Mouse (Mus musculus) heart, adult 2 months (tissue): ENCODE data around the gene Lrrc75b. TPM values are rescaled to one million over a fixed set of nuclear protein-coding genes. Genes with fewer than 3 reads are reported as not detected.

Experiments
- DNase-seq, 2 experiments: peaks; one replicate each; pipeline ENCODE4 v3.0.0; 2021
- H3K27ac ChIP-seq: fragments of 200-600 bp; 2 replicates; pipeline ENCODE4 v1.8.1; 2022
- H3K27me3 ChIP-seq: fragments of 200-500 bp; 2 replicates; pipeline ENCODE4 v1.6.1; 2012; ENCODE audit warnings: mild to moderate bottlenecking, low read length, inconsistent platforms, mixed read lengths; ENCODE audit not compliant: control insufficient read depth, insufficient read depth
- H3K36me3 ChIP-seq: fragments of 200-500 bp; 2 replicates; pipeline ENCODE4 v1.6.1; 2012; ENCODE audit warnings: low read length, inconsistent platforms; ENCODE audit not compliant: control insufficient read depth, insufficient read depth
- H3K4me1 ChIP-seq: fragments of 200-500 bp; 2 replicates; pipeline ENCODE4 v1.6.1; 2011; ENCODE audit warnings: low read length; ENCODE audit not compliant: control insufficient read depth, insufficient read depth
- H3K4me3 ChIP-seq: fragments of 200-600 bp; 2 replicates; pipeline ENCODE4 v1.8.1; 2022
- H3K79me2 ChIP-seq: fragments of 200-500 bp; replicated peaks from 2 replicates; pipeline ENCODE4 v1.6.1; 2012; ENCODE audit warnings: mild to moderate bottlenecking, inconsistent platforms, low read length, moderate library complexity, mixed read lengths; ENCODE audit not compliant: control insufficient read depth, insufficient read depth
- H3K9ac ChIP-seq: fragments of 200-500 bp; 2 replicates; pipeline ENCODE4 v1.6.1; 2012; ENCODE audit warnings: low read depth, mild to moderate bottlenecking, control low read depth, inconsistent platforms, low read length, mixed read lengths
- CTCF ChIP-seq: fragments of 200-600 bp; IDR thresholded peaks from 2 replicates; pipeline ENCODE4 v1.8.1; 2022; ENCODE audit warnings: antibody characterized with exemption, mild to moderate bottlenecking, moderate library complexity
- EP300 ChIP-seq: fragments of 200-500 bp; IDR thresholded peaks from 2 replicates; pipeline ENCODE4 v1.6.1; 2011; ENCODE audit warnings: low read depth, low read length, control low read depth; ENCODE audit not compliant: insufficient read depth
- POLR2A ChIP-seq: fragments of 200-500 bp; IDR thresholded peaks from 2 replicates; pipeline ENCODE4 v1.6.1; 2011; ENCODE audit warnings: mild to moderate bottlenecking, low read depth, low read length, control low read depth; ENCODE audit not compliant: insufficient read depth
- WGBS: fragments of 180-500 bp; shearing (Covaris S2); methylation state at CpG from one replicate; pipeline ENCODE4 v1.1.7; 2018; 5-methylcytosine and 5-hydroxymethylcytosine counted together
- intact Hi-C: fragments of 180-260 bp; cut with DNase I; formaldehyde crosslinking; loops from one replicate; pipeline ENCODE4 v1.15.1; 2025
- polyA plus RNA-seq: library from polyadenylated mRNA; depleted of rRNA; stranded (reverse); fragments of >200 nt; gene quantifications from 2 replicates; pipeline ENCODE4 v1.2.3, GENCODE M21; 2012
- total RNA-seq, 2 experiments: library from RNA; stranded (reverse); gene quantifications; 2 replicates each; pipeline ENCODE4 v1.2.3; 2021

The Lrrc75b gene
- total and polyA plus RNA-seq, 3 experiments: 0.66 to 1.00 (median 0.84) TPM

- intact Hi-C loops: no loop called here
- Histone ChIP-seq H3K27ac (no peak overlapping the region), H3K4me1 (no peaks in the 10 kb centered on the region), H3K4me3 (no peak overlapping the region), H3K36me3 (no peaks in the 10 kb centered on the region), H3K9ac (no peak overlapping the region), H3K79me2 (no peaks in the 10 kb centered on the region; the same call in 1 of the 2 replicates), H3K27me3 (no peaks in the 10 kb centered on the region)
- no peak for DNase-seq
- no peak for TF ChIP-seq POLR2A
- TF ChIP-seq CTCF: no peak
- TF ChIP-seq EP300: no peak
- WGBS: 79% methylated on average over 7 of the region's 7 CpGs
Measured at GRCm38 (mm10) chr10:75565906-75566305, 5.8 kb upstream of the Lrrc75b start.

GRCm38 (mm10) chr10:75565436-75565835 is 5.3 kb upstream of the Lrrc75b start:
- 49% methylated on average over 6 of the region's 6 CpGs for WGBS
- TF ChIP-seq POLR2A (no peak), CTCF (no peak), EP300 (no peak)
- no peak overlapping the region for H3K9ac ChIP-seq
- H3K36me3 ChIP-seq: no peaks in the 10 kb centered on the region
- H3K27ac ChIP-seq: no peak overlapping the region
- intact Hi-C loops: no loop called here
- H3K4me3 ChIP-seq: no peak overlapping the region
- no peaks in the 10 kb centered on the region for H3K27me3 ChIP-seq
- no peaks in the 10 kb centered on the region; the same call in 1 of the 2 replicates for H3K79me2 ChIP-seq
- peak in 1 of 2 experiments; percentile 35 for DNase-seq
- H3K4me1 ChIP-seq: peaks cover under 1% of the 10 kb centered on the region; the same call in 1 of the 2 replicates

- H3K9ac ChIP-seq: no peak overlapping the region
- H3K27ac ChIP-seq: no peak overlapping the region
- no peaks in the 10 kb centered on the region for H3K79me2 ChIP-seq
- DNase-seq: no peak
- no peak for TF ChIP-seq POLR2A
- no peak for TF ChIP-seq EP300
- no peak for TF ChIP-seq CTCF
- intact Hi-C loops: no loop called here
- peaks cover 3% of the 10 kb centered on the region; the same call in 1 of the 2 replicates for H3K27me3 ChIP-seq
- H3K4me1 ChIP-seq: peaks cover 3% of the 10 kb centered on the region; the same call in 1 of the 2 replicates
- H3K4me3 ChIP-seq: no peak overlapping the region
- WGBS: 85% methylated on average over 12 of the region's 12 CpGs
- no peaks in the 10 kb centered on the region for H3K36me3 ChIP-seq
Measured at GRCm38 (mm10) chr10:75564687-75565265, 4.6 kb upstream of the Lrrc75b start.

GRCm38 (mm10) chr10:75562596-75562995 is 2.5 kb upstream of the Lrrc75b start:
- H3K4me1 ChIP-seq: peaks cover 4% of the 10 kb centered on the region
- no peak overlapping the region for H3K9ac ChIP-seq
- no peak overlapping the region for H3K4me3 ChIP-seq
- no peaks in the 10 kb centered on the region for H3K36me3 ChIP-seq
- intact Hi-C loops: no loop called here
- peaks cover 3% of the 10 kb centered on the region; the same call in 1 of the 2 replicates for H3K27me3 ChIP-seq
- TF ChIP-seq EP300 (no peak), POLR2A (no peak), CTCF (no peak)
- H3K27ac ChIP-seq: no peak overlapping the region
- WGBS: 71% methylated on average over 8 of the region's 8 CpGs
- no peaks in the 10 kb centered on the region for H3K79me2 ChIP-seq
- no peak for DNase-seq

- no peak for DNase-seq
- TF ChIP-seq CTCF: no peak
- TF ChIP-seq POLR2A: no peak
- no peak for TF ChIP-seq EP300
- Histone ChIP-seq H3K27me3 (peaks cover 3% of the 10 kb centered on the region; the same call in 1 of the 2 replicates), H3K36me3 (no peaks in the 10 kb centered on the region), H3K4me3 (no peak within 1 kb of the TSS; the same call in 1 of the 2 replicates), H3K4me1 (peaks cover 4% of the 10 kb centered on the region), H3K79me2 (no peaks in the 10 kb centered on the region), H3K27ac (no peak within 1 kb of the TSS), H3K9ac (no peak within 1 kb of the TSS)
- 58% methylated on average over 10 of the region's 10 CpGs for WGBS
- intact Hi-C loops: no loop called here
Measured at GRCm38 (mm10) chr10:75561071-75561654, 1.0 kb upstream of the Lrrc75b start, which contains the start of gene Ggt1. Gene Ggt1, plus strand, starts transcription at chr10:75561604.

GRCm38 (mm10) chr10:75560549-75560899 is 394 bp upstream of the Lrrc75b start:
- no peak overlapping the region; the same call in 1 of the 2 replicates for H3K4me3 ChIP-seq
- 30% methylated on average over 6 of the region's 6 CpGs for WGBS

More at GRCm38 (mm10) chr10:75560549-75560899, 394 bp upstream of the Lrrc75b start:
- no peak for TF ChIP-seq POLR2A
- no peak for TF ChIP-seq EP300
- no peak for TF ChIP-seq CTCF
- H3K4me1 ChIP-seq: peaks cover 4% of the 10 kb centered on the region
- H3K36me3 ChIP-seq: no peaks in the 10 kb centered on the region
- H3K9ac ChIP-seq: no peak overlapping the region; the same call in 1 of the 2 replicates
- no peaks in the 10 kb centered on the region for H3K79me2 ChIP-seq
- H3K27ac ChIP-seq: no peak overlapping the region
- intact Hi-C loops: no loop called here
- peaks cover 3% of the 10 kb centered on the region; the same call in 1 of the 2 replicates for H3K27me3 ChIP-seq
- no peak for DNase-seq
